Mouse (Mus musculus) ES-Bruce4 (cell line): ENCODE data around the gene Jam2.

Experiments used
- CTCF ChIP-seq: IDR thresholded peaks from one replicate; pipeline ENCODE4 v1.8.1; 2011; ENCODE audit warnings: low read depth, low read length
- POLR2A ChIP-seq: IDR thresholded peaks from one replicate; pipeline ENCODE4 v1.8.1; 2011; ENCODE audit warnings: low read length; ENCODE audit not compliant: insufficient read depth

GRCm38 (mm10) chr16:84784966-84785365 is 11.0 kb downstream of the Jam2 start:
- TF ChIP-seq POLR2A (no peak), CTCF (no peak)
